Comparison of ENCODE assay signal across 8 mouse cellular contexts in genomic region chr3:86976546-86976945, GRCm38 (mm10). TPM values are rescaled to one million over a fixed set of nuclear protein-coding genes. Genes with fewer than 3 reads are reported as not detected.
A peak's percentile ranks its signal among the peaks of the same experiment; 100 is the strongest.
DNase-seq lines count a peak whose midpoint lies in the region; ATAC-seq and TF ChIP-seq lines count a peak whose summit lies in the region.

No protein-coding gene starts in this region.

- peak; percentile 93 for DNase-seq in 3T3-L1 (ENCODE audit: low read depth, low spot score)
- DNase-seq in cerebellum, adult 18-20 months, result peak; percentile 72 to 80
- peak; percentile 82 for DNase-seq in forelimb bud, embryonic 11.5 days (ENCODE audit: low read depth, low spot score)
- peak; percentile 77 for DNase-seq in kidney, postnatal 14 days
- peak; percentile 17 for DNase-seq in lung, adult 2 months
- peak; percentile 49 for DNase-seq in retina, adult 2 months (ENCODE audit: low read depth, low spot score)

- no peaks in the 10 kb centered on the region for H3K27me3 ChIP-seq in E14TG2a.4 (ENCODE audit: insufficient read depth, low read length)

- WGBS in lung, adult 2 months, result 8% methylated on average over 8 of the region's 8 CpGs

- H3K36me3 ChIP-seq in E14TG2a.4 (ENCODE audit: insufficient read depth, low read length), result no peaks in the 10 kb centered on the region

- H3K4me3 ChIP-seq in E14TG2a.4 (replicated peaks; ENCODE audit: low read length), result no peak overlapping the region
- no peak overlapping the region for H3K4me3 ChIP-seq in lung, adult 2 months (replicated peaks; ENCODE audit: extremely low read depth, low read depth, low read length)

- TF ChIP-seq CTCF in E14TG2a.4 (conservative IDR thresholded peaks at IDR 0.05; ENCODE audit: low read length), result peak; percentile 62
- peak; percentile 25; the same call in 1 of the 2 replicates for TF ChIP-seq CTCF in lung, adult 2 months (IDR thresholded peaks at IDR 0.05; ENCODE audit: insufficient read depth, low read length)

- no peaks in the 10 kb centered on the region for H3K4me1 ChIP-seq in E14TG2a.4 (replicated peaks; ENCODE audit: low read depth, low read length)
- no peaks in the 10 kb centered on the region for H3K4me1 ChIP-seq in lung, adult 2 months (ENCODE audit: control insufficient read depth, insufficient read depth, low read length)

- TF ChIP-seq POLR2A in lung, adult 2 months (IDR thresholded peaks at IDR 0.05; ENCODE audit: borderline replicate concordance, extremely low read depth, low read depth, low read length), result no peak

- no peak for ATAC-seq in erythroblast, adult 5-6 weeks (replicated peaks; ENCODE audit: low FRiP score, poor library complexity, severe bottlenecking)

- peaks cover 5% of the 10 kb centered on the region; the same call in 1 of the 2 replicates for H3K9me3 ChIP-seq in E14TG2a.4 (ENCODE audit: low read length)

RNA-seq across cellular contexts. Expression of gene Cd1d1, which starts 22.7 kb away (rescaled TPM):
- 18.3 and 19.4 TPM in 2 replicates for polyA plus RNA-seq in lung, adult 2 months (2012; rRNA removed)
- total RNA-seq in erythroblast, adult 5-6 weeks (2015; ENCODE audit: low replicate concordance), result 5.6 and 15.0 TPM in 2 replicates
- total RNA-seq in erythroblast, adult 5-6 weeks (2017; ENCODE audit: low replicate concordance), result 0.98 and 4.2 TPM in 2 replicates

RNA-seq across cellular contexts. Expression of gene Dclk2, which starts 55.9 kb away (rescaled TPM):
- 3.5 and 4.0 TPM in 2 replicates for polyA plus RNA-seq in lung, adult 2 months (2012; rRNA removed)
- total RNA-seq in erythroblast, adult 5-6 weeks (2015; ENCODE audit: low replicate concordance), result 29.4 and 35.9 TPM in 2 replicates
- total RNA-seq in erythroblast, adult 5-6 weeks (2017; ENCODE audit: low replicate concordance), result 60.2 and 63.1 TPM in 2 replicates

Comparison
In these comparisons a context has a peak if more than half of its experiments do, and no peak if none do; other contexts are left out.
1. DNase-seq: peak in every context shown above with its lines; median percentile 93 in 3T3-L1; 82 in forelimb bud, embryonic 11.5 days; 77 in kidney, postnatal 14 days; 76 in cerebellum, adult 18-20 months; 49 in retina, adult 2 months; 17 in lung, adult 2 months.